Mouse (Mus musculus): ENCODE data around the gene Stxbp1. TPM values are rescaled to one million over a fixed set of nuclear protein-coding genes. Genes with fewer than 3 reads are reported as not detected.

Gene Stxbp1
- polyA plus RNA-seq (2015; fragmentation: Nextera tagmentation; extraction: Ambion mirVana) = 9.3 and 9.5 TPM in 2 replicates

GRCm38 (mm10) chr2:32846805-32847467 lies at the start of gene Stxbp1:
Stxbp1 (minus strand) TSS chr2:32847245.
- Histone ChIP-seq H3K4me2 (replicated peaks; ENCODE audit: low read depth) (peak within 1 kb of the TSS; percentile 88), H3K9ac (ENCODE audit: low read length) (peak within 1 kb of the TSS; percentile 73), H3K27me3 (ENCODE audit: control insufficient read depth, insufficient read depth, low read length) (no peaks in the 10 kb centered on the region), H3K27ac (replicated peaks) (peak within 1 kb of the TSS; percentile 80), H3K9me3 (ENCODE audit: control insufficient read depth, low read length) (no peaks in the 10 kb centered on the region), H3K4me1 (replicated peaks; ENCODE audit: control insufficient read depth, insufficient read depth) (no peaks in the 10 kb centered on the region), H3K4me3 (ENCODE audit: low read depth, low read length) (peak within 1 kb of the TSS; percentile 73), H3K36me3 (ENCODE audit: control insufficient read depth, insufficient read depth, low read length) (no peaks in the 10 kb centered on the region)
- TF ChIP-seq EP300 (optimal IDR thresholded peaks at IDR 0.05) = no peak
- peak; percentile 2; the same call in 1 of the 2 replicates for TF ChIP-seq CTCF (IDR thresholded peaks at IDR 0.05; ENCODE audit: low read depth)
- WGBS = 0% methylated on average over 58 of the region's 78 CpGs
- peak; percentile 93 for DNase-seq (ENCODE audit: low spot score)
- ATAC-seq (ENCODE audit: low FRiP score, low TSS enrichment) = peak; percentile 96

DNA sequence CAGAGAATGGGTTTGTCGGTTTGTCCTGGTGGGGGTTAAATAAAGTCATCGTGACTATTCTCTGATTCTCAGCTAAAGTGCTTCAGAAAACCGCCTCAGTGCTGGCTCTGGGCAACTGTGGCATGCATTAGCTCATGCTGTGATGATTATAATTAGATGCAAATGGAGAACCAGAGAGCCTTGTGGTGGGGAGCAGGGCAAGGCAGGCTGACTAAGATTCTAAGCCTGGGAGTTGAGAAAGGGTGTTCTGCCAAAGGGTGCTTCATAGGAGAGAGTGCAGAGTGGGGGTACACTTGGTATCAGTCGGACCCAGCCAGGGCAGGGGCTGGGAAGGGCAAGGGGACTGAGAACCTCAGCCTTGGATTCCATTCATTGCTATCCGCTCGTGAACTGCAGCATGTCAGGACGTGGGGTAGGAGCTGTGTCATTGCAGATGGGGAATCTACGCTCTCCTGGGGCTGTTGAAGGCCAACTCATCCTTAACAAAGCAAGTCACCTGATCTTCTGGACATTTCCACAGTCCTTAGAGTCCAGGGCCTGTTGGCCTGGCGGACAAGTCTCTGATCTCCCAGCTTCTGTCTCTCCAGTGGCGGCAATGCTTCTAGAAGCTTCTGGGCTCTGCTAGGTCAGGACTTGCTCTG lies 49.6 kb upstream of the Stxbp1 start:
- Histone ChIP-seq H3K4me3 (ENCODE audit: low read depth, low read length) (no peak overlapping the region), H3K36me3 (ENCODE audit: control insufficient read depth, insufficient read depth, low read length) (peaks cover 5% of the 10 kb centered on the region; the same call in 1 of the 2 replicates), H3K4me1 (replicated peaks; ENCODE audit: control insufficient read depth, insufficient read depth) (peaks cover 28% of the 10 kb centered on the region), H3K4me2 (replicated peaks; ENCODE audit: low read depth) (peak overlapping the region; percentile 14; the same call in 1 of the 2 replicates), H3K27ac (replicated peaks) (peak overlapping the region; percentile 86), H3K27me3 (ENCODE audit: control insufficient read depth, insufficient read depth, low read length) (no peaks in the 10 kb centered on the region), H3K9ac (ENCODE audit: low read length) (no peak overlapping the region), H3K9me3 (ENCODE audit: control insufficient read depth, low read length) (no peaks in the 10 kb centered on the region)
- WGBS = 45% methylated on average over 10 of the region's 10 CpGs
- no peak for DNase-seq (ENCODE audit: low spot score)
- no peak for ATAC-seq (ENCODE audit: low FRiP score, low TSS enrichment)
- TF ChIP-seq EP300 (optimal IDR thresholded peaks at IDR 0.05) (no peak), CTCF (IDR thresholded peaks at IDR 0.05; ENCODE audit: low read depth) (no peak)

DNA sequence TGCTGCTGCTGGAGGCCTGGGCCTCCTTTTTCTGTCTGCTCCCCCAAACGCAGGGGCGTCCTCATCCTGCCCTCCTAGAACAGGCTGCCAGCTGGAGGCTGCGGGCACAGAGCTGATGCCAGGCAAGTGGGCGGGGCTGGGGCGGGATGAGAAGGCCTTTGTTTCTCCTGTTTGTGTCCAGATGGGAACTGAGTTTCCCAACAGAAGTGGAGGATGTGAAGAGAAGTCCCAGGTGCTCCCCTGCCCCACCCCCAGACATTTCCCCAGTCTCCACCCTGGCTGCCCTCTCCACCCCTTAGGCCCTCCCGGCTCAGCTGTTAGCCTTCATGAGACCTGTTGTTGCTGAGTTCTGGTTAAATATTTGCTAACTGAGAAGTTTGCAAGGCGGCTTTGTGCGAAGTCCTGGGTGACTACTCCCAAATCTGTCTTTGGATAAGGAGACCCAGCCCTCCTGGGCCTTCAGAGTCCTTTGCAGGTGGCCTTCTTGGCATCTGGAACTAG lies 48.6 kb upstream of the Stxbp1 start:
- Histone ChIP-seq H3K9me3 (ENCODE audit: control insufficient read depth, low read length) (no peaks in the 10 kb centered on the region), H3K4me2 (replicated peaks; ENCODE audit: low read depth) (peak overlapping the region; percentile 14; the same call in 1 of the 2 replicates), H3K4me1 (replicated peaks; ENCODE audit: control insufficient read depth, insufficient read depth) (peaks cover 28% of the 10 kb centered on the region), H3K36me3 (ENCODE audit: control insufficient read depth, insufficient read depth, low read length) (peaks cover 5% of the 10 kb centered on the region; the same call in 1 of the 2 replicates), H3K4me3 (ENCODE audit: low read depth, low read length) (no peak overlapping the region), H3K27me3 (ENCODE audit: control insufficient read depth, insufficient read depth, low read length) (no peaks in the 10 kb centered on the region), H3K9ac (ENCODE audit: low read length) (no peak overlapping the region; the same call in 1 of the 2 replicates), H3K27ac (replicated peaks) (peak overlapping the region; percentile 86)
- WGBS = 32% methylated on average over 8 of the region's 8 CpGs
- DNase-seq (ENCODE audit: low spot score) (peak; percentile 87), ATAC-seq (ENCODE audit: low FRiP score, low TSS enrichment) (peak; percentile 63)
- TF ChIP-seq EP300 (optimal IDR thresholded peaks at IDR 0.05) (no peak), CTCF (IDR thresholded peaks at IDR 0.05; ENCODE audit: low read depth) (no peak)

GRCm38 (mm10) chr2:32894097-32894496 lies 47.1 kb upstream of the Stxbp1 start:
- 54% methylated on average over 2 of the region's 2 CpGs for WGBS
- ATAC-seq (ENCODE audit: low FRiP score, low TSS enrichment) (no peak), DNase-seq (ENCODE audit: low spot score) (no peak)
- Histone ChIP-seq H3K4me1 (replicated peaks; ENCODE audit: control insufficient read depth, insufficient read depth) (peaks cover 28% of the 10 kb centered on the region), H3K4me2 (replicated peaks; ENCODE audit: low read depth) (no peak overlapping the region), H3K27ac (replicated peaks) (peak overlapping the region; percentile 36; the same call in 1 of the 2 replicates), H3K4me3 (ENCODE audit: low read depth, low read length) (no peak overlapping the region), H3K9ac (ENCODE audit: low read length) (no peak overlapping the region), H3K27me3 (ENCODE audit: control insufficient read depth, insufficient read depth, low read length) (no peaks in the 10 kb centered on the region), H3K36me3 (ENCODE audit: control insufficient read depth, insufficient read depth, low read length) (peaks cover 2% of the 10 kb centered on the region; the same call in 1 of the 2 replicates), H3K9me3 (ENCODE audit: control insufficient read depth, low read length) (no peaks in the 10 kb centered on the region)
- TF ChIP-seq EP300 (optimal IDR thresholded peaks at IDR 0.05) (no peak), CTCF (IDR thresholded peaks at IDR 0.05; ENCODE audit: low read depth) (no peak)

DNA sequence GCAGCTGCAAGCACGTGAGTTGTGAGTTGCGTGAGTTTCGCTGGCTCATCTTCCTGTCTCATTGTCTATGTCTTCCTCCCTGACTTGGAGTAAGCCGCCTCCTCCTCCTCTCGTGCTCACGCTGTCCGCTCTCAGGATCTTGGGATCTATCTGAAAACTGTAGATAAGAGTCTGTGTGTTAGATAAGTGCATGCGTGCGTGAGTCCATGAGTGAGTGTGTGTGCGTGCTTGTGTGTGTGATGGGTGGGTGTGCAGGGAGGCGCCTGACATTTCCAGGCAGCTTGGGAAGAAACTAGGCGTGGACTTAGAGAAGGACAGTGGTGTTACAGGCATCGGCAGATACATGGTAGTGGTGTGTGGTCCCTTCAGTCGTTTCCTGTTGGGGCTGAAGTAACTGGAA lies 45.4 kb upstream of the Stxbp1 start:
- no peak for TF ChIP-seq CTCF (IDR thresholded peaks at IDR 0.05; ENCODE audit: low read depth)
- no peak for TF ChIP-seq EP300 (optimal IDR thresholded peaks at IDR 0.05)
- H3K36me3 ChIP-seq (ENCODE audit: control insufficient read depth, insufficient read depth, low read length) = peaks cover 2% of the 10 kb centered on the region; the same call in 1 of the 2 replicates
- DNase-seq (ENCODE audit: low spot score) = no peak
- WGBS = 69% methylated on average over 14 of the region's 14 CpGs
- H3K27me3 ChIP-seq (ENCODE audit: control insufficient read depth, insufficient read depth, low read length) = no peaks in the 10 kb centered on the region
- no peak overlapping the region for H3K4me3 ChIP-seq (ENCODE audit: low read depth, low read length)
- ATAC-seq (ENCODE audit: low FRiP score, low TSS enrichment) = no peak
- H3K9me3 ChIP-seq (ENCODE audit: control insufficient read depth, low read length) = no peaks in the 10 kb centered on the region
- H3K4me1 ChIP-seq (replicated peaks; ENCODE audit: control insufficient read depth, insufficient read depth) = peaks cover 21% of the 10 kb centered on the region
- no peak overlapping the region for H3K4me2 ChIP-seq (replicated peaks; ENCODE audit: low read depth)
- H3K27ac ChIP-seq (replicated peaks) = peak overlapping the region; percentile 18; the same call in 1 of the 2 replicates
- H3K9ac ChIP-seq (ENCODE audit: low read length) = no peak overlapping the region
